Mouse (Mus musculus): Measurements from ENCODE around the gene Lrrc28. TPM values are rescaled to one million over a fixed set of nuclear protein-coding genes. Genes with fewer than 3 reads are reported as not detected.
A peak's percentile ranks its signal among the peaks of the same experiment; 100 is the strongest.

Gene Lrrc28
- total RNA-seq, 2 experiments from 2014 or later, result 17.1 to 18.8 TPM

DNA sequence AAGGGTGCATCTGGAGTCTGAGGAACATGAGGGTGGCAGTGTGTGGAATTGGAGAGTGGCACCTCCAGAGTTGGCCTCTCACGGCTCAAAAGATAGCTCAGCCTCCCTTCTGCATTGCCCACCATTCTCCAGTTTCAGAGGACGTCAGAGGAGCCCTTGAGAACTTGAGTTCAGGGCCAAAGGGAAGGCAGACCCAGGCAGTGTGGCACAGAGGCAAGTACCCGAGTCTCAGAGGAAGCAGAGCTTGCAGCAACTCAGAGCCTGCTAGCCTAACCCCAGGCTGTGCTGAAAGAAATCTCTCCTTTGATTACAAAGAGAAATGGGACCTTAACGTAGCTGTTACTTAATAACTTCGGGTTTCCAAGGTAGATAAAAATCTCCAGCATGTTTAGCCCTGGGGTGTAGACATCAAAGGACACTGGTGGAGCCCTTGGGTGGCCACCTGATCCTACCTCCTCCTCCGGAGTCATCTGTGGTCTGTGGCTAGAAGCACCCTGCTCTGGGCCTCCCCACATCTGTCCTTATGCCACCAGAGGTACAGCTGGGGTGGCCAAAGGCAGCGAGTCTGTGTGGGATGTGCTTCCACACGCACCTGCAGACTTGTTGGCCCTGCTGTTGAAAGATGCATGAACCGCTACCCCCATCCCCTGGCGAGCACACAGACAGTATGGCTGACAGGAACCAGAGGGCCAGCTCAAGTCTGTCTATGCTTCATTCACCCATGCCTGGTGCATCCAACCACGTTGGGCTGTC lies 144.8 kb downstream of the Lrrc28 start:
- no peak for DNase-seq (ENCODE audit: low spot score in 2 of 2)

DNA sequence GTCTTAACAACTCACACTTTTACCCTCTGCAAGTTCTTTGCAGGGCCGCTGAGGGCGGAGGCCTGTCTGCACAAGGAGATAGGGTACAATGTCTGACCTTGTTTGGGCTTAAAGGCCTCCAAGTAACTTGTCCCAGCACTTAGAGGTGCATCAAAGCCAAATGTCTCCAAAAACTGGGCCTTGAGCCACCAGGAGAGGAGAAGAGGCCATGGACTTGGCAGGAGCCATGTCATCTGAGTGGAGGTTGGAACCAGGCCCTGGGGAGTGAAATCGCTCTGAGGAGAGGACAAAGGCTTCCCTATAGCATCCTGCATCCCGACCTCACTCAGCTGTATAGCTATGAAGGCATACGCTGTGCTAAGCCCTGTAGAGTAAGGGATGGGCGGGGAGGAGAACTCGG lies 145.6 kb downstream of the Lrrc28 start:
- no peak for DNase-seq (ENCODE audit: low spot score in 2 of 2)

DNA sequence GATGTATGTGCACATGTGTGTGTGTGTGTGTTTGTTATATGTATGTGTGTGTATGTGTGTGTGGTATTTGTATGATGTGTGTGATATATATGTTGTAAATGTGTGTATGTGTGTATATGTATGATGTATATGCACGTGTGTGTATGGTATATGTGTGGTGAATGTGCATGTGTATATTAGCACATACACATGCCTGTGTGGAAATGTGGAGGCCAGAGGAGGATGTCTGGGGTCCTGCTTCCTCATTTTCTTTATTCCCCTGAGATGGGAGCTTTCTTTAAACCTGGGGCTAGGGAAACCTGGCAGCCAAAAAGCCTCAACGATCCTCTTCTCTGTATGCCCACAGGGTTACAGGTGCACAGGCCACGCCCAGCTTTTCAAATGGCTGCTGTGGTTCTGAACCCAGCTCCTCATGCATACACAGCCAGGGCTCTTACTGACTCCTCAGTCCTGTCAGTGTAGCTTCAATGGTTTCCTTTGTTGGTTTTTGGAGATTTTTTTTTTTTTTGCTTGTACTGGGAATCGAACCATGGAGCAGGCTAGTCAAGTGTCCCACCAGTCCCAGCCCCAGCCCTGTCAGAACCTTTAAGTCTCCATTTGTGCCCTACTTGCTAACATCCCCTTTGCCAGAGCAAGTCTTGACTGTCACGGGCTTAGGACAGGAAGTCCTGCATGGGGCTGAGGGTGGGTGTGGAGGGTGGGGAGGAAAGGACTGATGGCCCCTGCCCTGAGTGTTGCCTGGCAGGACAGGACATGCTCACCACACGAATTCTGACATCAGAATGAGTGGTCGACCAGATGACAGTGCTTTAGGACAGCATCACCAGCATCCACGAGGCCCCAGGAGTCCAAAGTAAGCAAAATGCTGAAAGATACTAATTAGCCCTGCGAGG lies 151.0 kb downstream of the Lrrc28 start:
- DNase-seq (ENCODE audit: low spot score in 2 of 2), result no peak

DNA sequence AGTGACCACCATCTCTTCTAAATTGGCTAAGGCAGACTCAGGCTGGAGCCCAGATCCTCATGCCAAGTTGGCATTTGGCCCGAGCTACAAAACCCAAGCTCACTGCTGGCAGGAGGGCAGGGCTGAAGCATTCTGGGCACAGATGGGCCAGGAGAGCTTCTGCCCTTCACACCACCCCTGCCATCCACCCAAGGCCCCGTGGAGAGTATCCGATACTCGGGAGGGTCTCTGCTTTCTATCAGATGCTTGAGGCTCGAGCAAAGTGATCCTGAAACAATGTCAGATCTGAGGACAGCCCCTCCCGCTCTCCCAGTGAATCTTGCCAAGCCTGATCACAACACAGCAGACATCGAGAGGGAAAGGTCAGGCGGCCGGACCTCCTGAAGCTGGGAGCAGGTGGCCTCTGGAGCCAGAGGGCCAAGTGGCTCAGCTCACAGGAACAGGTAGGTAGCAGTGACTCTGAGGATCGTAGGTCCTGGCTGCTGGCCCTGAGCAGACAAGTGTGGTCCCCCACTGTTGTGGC lies 157.1 kb downstream of the Lrrc28 start:
- DNase-seq (ENCODE audit: low spot score in 2 of 2), result peak in 1 of 2 experiments; percentile 28

DNA sequence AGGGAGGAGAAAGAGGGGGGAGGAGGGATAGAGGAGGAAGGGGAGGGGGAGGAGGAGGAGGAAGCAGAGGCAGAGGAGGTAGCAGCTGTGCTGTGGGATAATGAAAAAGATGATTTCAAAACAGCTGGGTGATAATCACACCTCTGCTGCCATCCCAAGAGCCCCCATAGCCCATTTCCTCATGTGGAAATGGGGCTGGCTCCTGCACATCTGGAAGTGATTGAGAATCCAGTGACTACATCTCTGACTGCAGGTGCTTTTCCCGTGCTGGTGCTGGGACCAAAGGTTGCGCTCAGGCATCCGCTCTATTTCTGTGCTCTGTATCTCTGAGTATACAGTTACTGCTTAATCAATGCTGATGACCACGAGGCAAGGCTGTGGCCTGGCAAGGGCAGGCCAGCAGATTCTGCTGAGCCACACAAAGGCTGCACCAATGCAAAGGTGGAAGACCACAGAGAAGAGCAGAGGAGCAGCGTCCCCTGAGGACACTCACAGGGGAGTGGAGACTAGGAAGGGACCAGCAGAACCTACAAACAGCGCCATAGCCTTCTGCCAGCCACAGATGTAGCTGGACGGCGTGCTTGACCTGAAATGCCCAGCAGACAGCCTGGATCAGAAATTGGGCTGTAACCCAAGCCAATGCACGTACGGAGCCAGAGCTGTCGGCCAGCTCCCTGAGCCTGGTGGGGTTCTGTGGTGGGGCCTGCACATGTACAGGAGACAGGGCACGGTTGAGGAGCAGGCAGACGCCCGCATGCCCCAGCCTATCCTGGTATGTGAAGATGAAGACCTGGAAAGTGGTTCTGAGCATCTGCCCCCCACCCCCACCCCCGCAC lies 157.9 kb downstream of the Lrrc28 start:
- DNase-seq (ENCODE audit: low spot score in 2 of 2), result no peak

DNA sequence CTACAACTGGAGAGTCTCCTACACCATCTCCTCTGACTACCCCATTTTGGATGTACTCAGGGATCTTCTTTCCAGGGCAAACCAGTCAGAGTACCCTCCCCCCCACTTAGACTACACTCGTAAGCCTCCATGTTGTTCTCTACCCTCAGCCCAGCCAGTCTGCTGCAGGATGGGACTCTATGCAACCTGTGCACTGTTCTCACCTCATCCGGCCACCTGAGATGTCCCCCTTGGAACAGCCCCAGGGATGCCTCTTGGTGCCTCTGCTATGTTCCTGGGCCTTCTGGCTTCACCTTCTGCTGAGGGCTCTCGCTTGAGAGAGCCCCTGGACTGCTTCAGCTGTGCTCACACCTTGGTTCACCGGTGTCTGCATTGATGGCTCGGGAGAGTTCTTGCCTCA lies 158.7 kb downstream of the Lrrc28 start:
- no peak for DNase-seq (ENCODE audit: low spot score in 2 of 2)

DNA sequence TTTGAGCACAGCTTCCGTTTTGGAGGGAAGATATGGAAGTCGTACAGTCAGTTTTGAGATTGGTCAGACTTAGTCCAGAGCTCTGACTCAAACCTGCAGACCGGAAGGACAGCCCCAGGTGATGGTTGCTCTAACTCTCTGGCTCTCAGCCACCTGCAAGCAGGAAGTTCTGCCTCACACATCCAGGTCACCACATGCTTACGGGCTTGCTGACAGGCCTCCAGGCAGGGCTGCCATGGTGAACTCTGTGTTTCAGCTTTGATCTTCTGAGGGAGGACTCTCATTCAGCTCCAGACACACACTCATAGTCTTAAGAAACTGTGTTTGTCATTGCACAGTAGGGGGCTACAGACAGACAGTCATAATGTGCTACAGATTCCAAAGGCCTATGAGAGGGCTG lies 161.4 kb downstream of the Lrrc28 start:
- DNase-seq (ENCODE audit: low spot score in 2 of 2), result no peak

DNA sequence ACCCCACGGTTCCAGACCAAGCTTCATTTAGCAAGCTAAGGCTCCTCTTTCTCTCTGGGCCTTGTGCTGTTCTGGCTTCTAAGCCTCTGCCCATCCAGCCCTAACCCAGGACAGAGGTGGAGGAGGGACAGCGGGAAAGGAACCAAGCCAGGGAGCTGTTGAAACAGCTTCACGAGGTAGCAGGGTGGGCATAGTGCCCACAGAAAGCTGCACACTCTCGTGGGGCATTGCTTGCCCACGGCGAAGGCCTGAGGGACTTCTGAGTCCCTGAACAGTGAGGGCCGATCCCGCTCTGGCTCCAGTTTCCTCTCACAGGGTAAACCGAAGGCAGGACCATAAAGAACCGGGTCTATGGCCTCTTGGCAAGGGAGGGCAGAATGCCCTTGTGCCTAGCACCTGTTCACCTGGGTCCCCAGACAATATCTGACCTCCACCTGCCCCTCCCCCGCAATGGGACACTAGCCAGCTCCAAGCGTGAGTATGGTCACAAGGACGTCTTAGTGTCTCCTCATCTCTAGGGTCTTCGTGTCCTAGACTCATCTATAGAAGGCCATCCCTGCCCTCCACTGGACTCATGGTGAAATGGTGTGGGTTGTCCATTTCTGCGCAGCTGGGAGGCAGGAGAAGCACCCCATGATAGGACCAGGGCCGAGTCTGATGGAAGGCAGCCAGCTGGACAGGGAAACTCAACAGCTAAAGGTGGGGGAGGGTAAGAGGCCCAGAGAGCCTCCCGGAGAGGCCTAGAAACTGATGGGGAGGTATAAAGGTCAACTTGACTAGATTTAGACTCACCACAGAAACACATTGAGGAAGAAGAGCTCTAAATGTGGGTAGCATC lies 165.3 kb downstream of the Lrrc28 start:
- no peak for DNase-seq (ENCODE audit: low spot score in 2 of 2)

DNA sequence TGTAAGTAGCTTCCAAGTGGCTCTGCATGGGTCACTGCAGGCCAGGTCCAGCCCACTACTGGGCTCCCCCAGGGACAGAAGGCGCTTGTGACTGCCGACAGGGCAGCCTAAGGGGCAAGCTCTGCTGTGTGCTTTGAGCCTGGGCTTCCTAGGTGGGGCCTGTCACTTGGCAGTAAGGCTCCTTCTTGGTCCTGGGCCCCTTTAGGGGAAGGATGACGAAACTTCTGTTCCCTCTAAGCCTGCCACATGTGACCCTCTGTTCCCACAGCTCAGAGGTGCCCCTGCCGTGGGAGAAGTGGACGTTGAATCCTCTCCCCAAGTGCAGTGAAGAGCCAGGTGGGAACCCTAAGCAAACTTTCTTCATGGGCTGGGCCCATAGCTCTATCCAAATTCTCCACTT lies 165.9 kb downstream of the Lrrc28 start:
- no peak for DNase-seq (ENCODE audit: low spot score in 2 of 2)

DNA sequence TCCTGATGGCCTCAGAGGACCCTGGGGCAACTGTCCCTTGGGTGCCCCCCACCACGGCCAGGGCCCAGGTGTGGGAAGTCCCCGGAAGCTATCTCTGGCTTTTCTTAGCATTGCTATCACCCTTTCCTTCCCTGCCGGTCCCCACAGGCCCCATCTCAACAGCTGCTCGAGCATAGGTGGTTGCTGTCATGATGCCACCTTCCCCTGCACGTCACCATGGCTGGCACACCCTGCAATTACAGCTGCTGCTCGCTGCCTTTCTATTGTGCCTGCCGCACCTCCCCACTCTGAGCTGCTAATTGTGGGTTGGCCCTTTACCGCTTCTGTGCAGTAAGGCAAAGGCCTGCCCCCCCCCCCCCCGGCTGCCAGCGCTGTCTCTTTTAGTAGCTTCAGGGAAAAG lies 167.1 kb downstream of the Lrrc28 start:
- no peak for DNase-seq (ENCODE audit: low spot score in 2 of 2)

DNA sequence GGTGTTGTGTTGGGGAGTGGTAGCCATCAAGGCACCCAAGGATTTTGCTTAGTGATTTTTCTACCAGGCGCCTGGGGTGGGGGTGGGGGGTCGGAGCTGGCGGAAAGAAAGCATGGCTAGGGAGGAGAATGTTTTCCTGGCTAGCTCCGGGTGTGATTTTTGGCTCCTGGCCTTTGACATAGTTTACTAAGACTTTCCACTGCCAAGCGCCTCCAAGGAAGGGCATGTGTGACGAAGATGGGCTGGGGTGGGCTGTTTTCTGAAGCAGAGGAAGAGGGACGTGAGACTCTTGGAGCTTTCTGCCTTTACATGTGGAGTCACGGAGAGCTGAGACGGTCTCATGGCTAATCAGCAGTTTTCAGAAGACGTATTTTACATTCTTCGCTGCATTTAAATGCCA lies 173.8 kb downstream of the Lrrc28 start:
- DNase-seq (ENCODE audit: low spot score in 2 of 2), result no peak

DNA sequence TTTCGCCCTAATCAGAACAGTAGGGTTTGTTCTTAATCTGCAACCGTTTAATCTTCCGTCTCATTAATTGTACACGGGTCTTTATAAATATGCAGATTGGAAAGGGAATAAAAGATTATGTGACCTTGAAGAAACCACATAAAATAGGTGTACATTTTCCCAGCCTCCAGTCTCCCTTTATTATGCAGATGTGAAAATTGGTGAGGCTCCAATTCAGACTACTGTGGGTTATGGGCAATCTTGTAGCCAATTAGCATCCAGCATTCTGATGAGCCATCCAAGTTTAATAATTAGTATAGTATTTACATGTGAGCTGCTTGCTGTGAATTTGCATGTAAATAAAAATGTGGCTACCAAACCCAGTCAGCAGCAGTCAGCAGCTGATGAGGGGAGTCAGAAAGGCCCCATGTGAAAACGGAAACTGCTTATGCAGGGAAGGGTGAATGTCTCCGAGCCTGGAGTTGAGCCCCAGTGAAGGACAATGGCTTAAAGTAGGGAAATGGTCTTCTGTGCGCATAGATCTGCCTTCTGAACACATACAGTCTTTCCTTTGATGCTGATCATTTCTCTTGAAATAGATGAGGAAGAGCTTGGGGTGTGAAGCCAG lies 176.2 kb downstream of the Lrrc28 start:
- no peak for DNase-seq (ENCODE audit: low spot score in 2 of 2)

DNA sequence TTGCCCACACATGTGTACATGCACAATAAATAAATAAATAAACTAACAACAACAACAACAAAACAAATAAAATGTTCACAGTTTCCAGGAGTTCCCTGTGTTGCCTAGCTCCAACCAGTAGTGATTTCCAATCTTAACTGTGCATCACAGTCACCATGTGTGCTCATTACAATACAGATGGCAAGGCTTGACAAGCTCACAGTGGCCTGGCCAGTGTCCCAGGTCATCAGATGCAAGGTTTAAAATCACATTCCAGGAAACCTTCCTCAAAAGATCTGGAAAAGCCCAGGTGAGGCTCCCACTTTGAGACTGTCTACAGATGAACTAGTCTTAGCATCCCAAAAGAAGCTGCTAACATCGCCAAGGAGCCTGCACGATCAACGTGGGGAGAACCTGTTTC lies 176.9 kb downstream of the Lrrc28 start:
- DNase-seq (ENCODE audit: low spot score in 2 of 2), result no peak

DNA sequence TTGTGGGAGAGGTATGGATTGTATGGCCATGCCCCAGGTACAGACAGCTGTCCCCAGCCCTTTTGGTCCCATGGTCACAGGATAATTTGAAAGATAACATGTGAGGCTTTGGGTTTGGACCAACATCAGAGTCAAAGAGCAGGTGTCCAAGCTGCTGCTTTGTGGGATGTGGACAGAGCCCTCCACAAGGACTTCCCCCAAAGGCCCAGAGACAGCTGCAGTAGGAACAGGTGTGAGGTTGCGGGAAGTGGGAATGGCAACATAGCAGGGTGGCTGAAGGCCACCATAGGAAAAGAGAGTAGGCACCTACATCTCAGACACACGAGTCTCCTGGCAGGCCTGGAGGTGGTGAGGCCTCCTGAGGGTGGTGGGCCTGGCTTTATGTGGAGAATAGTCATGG lies 178.7 kb downstream of the Lrrc28 start:
- DNase-seq (ENCODE audit: low spot score in 2 of 2), result no peak

DNA sequence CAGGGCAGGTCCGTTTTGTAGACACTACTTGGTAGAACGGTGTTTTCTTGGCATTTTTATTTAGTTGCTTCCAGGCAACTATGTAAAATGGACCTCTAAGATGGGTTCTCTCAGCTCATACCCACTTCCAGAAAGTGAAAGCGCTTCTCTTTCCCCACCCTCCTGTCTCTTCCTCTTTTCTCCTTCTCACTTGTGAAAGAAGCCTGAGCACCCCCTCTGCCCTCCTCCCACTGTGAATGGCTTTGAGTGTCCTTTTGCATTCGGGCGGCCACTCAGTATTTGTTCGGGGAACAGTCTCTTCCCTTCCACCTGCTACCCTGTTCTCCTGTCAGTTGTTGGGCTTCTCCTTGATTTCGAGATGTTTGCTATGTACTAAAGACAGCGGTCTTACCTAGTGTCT lies 180.4 kb downstream of the Lrrc28 start:
- DNase-seq (ENCODE audit: low spot score in 2 of 2), result no peak

DNA sequence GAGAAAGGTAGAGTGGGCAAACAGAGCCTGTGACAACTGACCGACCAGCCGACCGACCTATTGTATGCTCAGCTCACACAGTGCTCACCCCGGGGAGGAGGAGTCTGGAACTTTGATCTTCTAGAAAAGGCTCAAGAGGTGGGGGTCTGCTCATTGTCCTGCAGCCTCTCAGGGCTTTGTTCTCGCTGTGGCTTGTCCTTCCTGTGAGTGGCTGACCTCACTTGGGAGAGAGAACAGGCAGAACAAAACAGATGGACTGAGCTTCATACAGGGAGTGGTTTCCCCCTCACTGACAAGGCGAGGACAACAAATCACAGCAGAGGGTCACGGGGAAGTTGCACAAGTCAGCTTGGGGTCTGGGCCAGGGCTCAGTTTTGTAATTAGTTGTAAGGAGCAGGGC lies 181.5 kb downstream of the Lrrc28 start:
- no peak for DNase-seq (ENCODE audit: low spot score in 2 of 2)

All from adrenal gland, postnatal 4 days (tissue).